Mouse (Mus musculus) MEL (cell line): ENCODE measurements around the gene Sarnp. TPM values are rescaled to one million over a fixed set of nuclear protein-coding genes. Genes with fewer than 3 reads are reported as not detected.

ENCODE experiments used
- DNase-seq: peaks from one replicate; pipeline ENCODE4 v3.0.0; 2011; ENCODE audit warnings: low read depth, low spot score
- H3K27ac ChIP-seq: 2 replicates; pipeline ENCODE4 v1.5.1; 2012; ENCODE audit warnings: low read depth, mild to moderate bottlenecking, control low read depth, low read length, moderate library complexity; ENCODE audit not compliant: control insufficient read depth
- H3K27me3 ChIP-seq, 2 experiments: fragments of 150-350 bp in 1 of 2; sonication (generic) in 1 of 2; 2 replicates each; pipeline ENCODE4 v1.6.1; 2012; ENCODE audit warnings: low read length in 2 of 2, mild to moderate bottlenecking in 2 of 2, improper control_type of control experiment in 1 of 2, moderate library complexity in 1 of 2; ENCODE audit not compliant: insufficient read depth in 2 of 2, control insufficient read depth in 1 of 2
- H3K36me3 ChIP-seq, 2 experiments: 2 replicates each; pipeline ENCODE4 v1.6.1; 2012 to 2014; ENCODE audit warnings: low read length in 2 of 2, improper control_type of control experiment in 1 of 2, inconsistent platforms in 1 of 2, mild to moderate bottlenecking in 1 of 2; ENCODE audit not compliant: insufficient read depth in 2 of 2, control insufficient read depth in 1 of 2
- H3K4me1 ChIP-seq, 2 experiments: fragments of 150-350 bp in 1 of 2; sonication (generic) in 1 of 2; 2 replicates each; pipeline ENCODE4 v1.6.1; 2012; ENCODE audit warnings: low read length in 2 of 2, improper control_type of control experiment in 1 of 2, mild to moderate bottlenecking in 1 of 2; ENCODE audit not compliant: insufficient read depth in 2 of 2, control insufficient read depth in 1 of 2
- H3K4me3 ChIP-seq, 2 experiments: fragments of 150-350 bp in 1 of 2; sonication (generic) in 1 of 2; 2 replicates each; pipeline ENCODE4 v1.5.1; 2012; ENCODE audit warnings: low read depth in 2 of 2, low read length in 2 of 2, mild to moderate bottlenecking in 2 of 2, moderate library complexity in 2 of 2, control low read depth in 1 of 2, improper control_type of control experiment in 1 of 2; ENCODE audit not compliant: control insufficient read depth in 1 of 2, insufficient read depth in 1 of 2
- H3K79me2 ChIP-seq: 2 replicates; pipeline ENCODE4 v1.6.1; 2012; ENCODE audit warnings: mild to moderate bottlenecking, low read length, moderate library complexity; ENCODE audit not compliant: control insufficient read depth, poor library complexity, insufficient read depth
- H3K9ac ChIP-seq: 2 replicates; pipeline ENCODE4 v1.6.1; 2012; ENCODE audit warnings: low read depth, mild to moderate bottlenecking, control low read depth, low read length, moderate library complexity; ENCODE audit not compliant: control insufficient read depth, poor library complexity, severe bottlenecking
- H3K9me3 ChIP-seq: fragments of 150-350 bp; sonication (generic); replicated peaks from 2 replicates; pipeline ENCODE4 v1.6.1; 2012; ENCODE audit warnings: mild to moderate bottlenecking, low read length, improper control_type of control experiment, moderate library complexity; ENCODE audit not compliant: insufficient read depth
- CTCF ChIP-seq, 3 experiments: IDR thresholded peaks in 2 of 3; conservative IDR thresholded peaks in 1 of 3; 2 replicates each; pipeline ENCODE4 v1.5.1; 2011 to 2012; ENCODE audit warnings: low read length in 3 of 3, low read depth in 2 of 3, mild to moderate bottlenecking in 2 of 3, improper control_type of control experiment in 1 of 3, inconsistent platforms in 1 of 3, mixed read lengths in 1 of 3, moderate library complexity in 1 of 3; ENCODE audit not compliant: control insufficient read depth in 1 of 3, insufficient read depth in 1 of 3, poor library complexity in 1 of 3, severe bottlenecking in 1 of 3
- E2F4 ChIP-seq: IDR thresholded peaks from 2 replicates; pipeline ENCODE4 v1.6.1; 2011; ENCODE audit warnings: low read depth, low read length, improper control_type of control experiment, borderline replicate concordance
- ELF1 ChIP-seq: IDR thresholded peaks from 2 replicates; pipeline ENCODE4 v1.6.1; 2014; ENCODE audit warnings: low read depth, mild to moderate bottlenecking, inconsistent platforms, low read length, improper control_type of control experiment, moderate library complexity
- JUND ChIP-seq: IDR thresholded peaks from 2 replicates; pipeline ENCODE4 v1.6.1; 2011; ENCODE audit warnings: low read depth, mild to moderate bottlenecking, improper control_type of control experiment, low read length
- MAFK ChIP-seq: IDR thresholded peaks from 2 replicates; pipeline ENCODE4 v1.6.1; 2011; ENCODE audit warnings: low read depth, mild to moderate bottlenecking, low read length, improper control_type of control experiment, borderline replicate concordance
- MAZ ChIP-seq: IDR thresholded peaks from 2 replicates; pipeline ENCODE4 v1.6.1; 2012; ENCODE audit warnings: low read depth, mild to moderate bottlenecking, inconsistent platforms, low read length, improper control_type of control experiment
- MXI1 ChIP-seq: IDR thresholded peaks from 2 replicates; pipeline ENCODE4 v1.6.1; 2011; ENCODE audit warnings: mild to moderate bottlenecking, low read depth, low read length, improper control_type of control experiment
- MYB ChIP-seq: IDR thresholded peaks from 2 replicates; pipeline ENCODE4 v1.6.1; 2011; ENCODE audit warnings: mild to moderate bottlenecking, low read depth, low read length, improper control_type of control experiment
- POLR2A ChIP-seq, 2 experiments: IDR thresholded peaks; 2 replicates each; pipeline ENCODE4 v1.6.1; 2011 to 2012; ENCODE audit warnings: low read length in 2 of 2, mild to moderate bottlenecking in 2 of 2, control low read depth in 1 of 2, improper control_type of control experiment in 1 of 2, low read depth in 1 of 2, moderate library complexity in 1 of 2; ENCODE audit not compliant: control insufficient read depth in 1 of 2, insufficient read depth in 1 of 2, poor library complexity in 1 of 2
- POLR2AphosphoS2 ChIP-seq: IDR thresholded peaks from 2 replicates; pipeline ENCODE4 v1.6.1; 2011; ENCODE audit warnings: low read length, improper control_type of control experiment
- POLR2AphosphoS5 ChIP-seq: IDR thresholded peaks from 2 replicates; pipeline ENCODE4 v1.6.1; 2012; ENCODE audit warnings: low read depth, borderline replicate concordance, mild to moderate bottlenecking, inconsistent platforms, low read length, moderate library complexity, mixed read lengths
- RAD21 ChIP-seq: IDR thresholded peaks from 2 replicates; pipeline ENCODE4 v1.6.1; 2011; ENCODE audit warnings: mild to moderate bottlenecking, low read depth, low read length, improper control_type of control experiment
- SMC3 ChIP-seq: IDR thresholded peaks from 2 replicates; pipeline ENCODE4 v1.6.1; 2011; ENCODE audit warnings: low read depth, low read length, improper control_type of control experiment
- UBTF ChIP-seq: IDR thresholded peaks from 2 replicates; pipeline ENCODE4 v1.6.1; 2012; ENCODE audit warnings: low read depth, mild to moderate bottlenecking, inconsistent platforms, low read length, improper control_type of control experiment, moderate library complexity, borderline replicate concordance; ENCODE audit not compliant: insufficient read depth
- USF2 ChIP-seq, 2 experiments: IDR thresholded peaks; 2 replicates each; pipeline ENCODE4 v1.6.1; 2011 to 2012; ENCODE audit warnings: improper control_type of control experiment in 2 of 2, low read length in 2 of 2, borderline replicate concordance in 1 of 2, inconsistent platforms in 1 of 2, low read depth in 1 of 2, mild to moderate bottlenecking in 1 of 2; ENCODE audit not compliant: insufficient read depth in 1 of 2
- ZMIZ1 ChIP-seq: IDR thresholded peaks from 2 replicates; pipeline ENCODE4 v1.6.1; 2012; ENCODE audit warnings: low read depth, mild to moderate bottlenecking, inconsistent platforms, low read length, improper control_type of control experiment, moderate library complexity
- polyA plus RNA-seq, 2 experiments: library from polyadenylated mRNA; stranded (reverse) in 1 of 2; unstranded in 1 of 2; fragments of >175 nt in 1 of 2; fragments of >200 nt in 1 of 2; gene quantifications; 2 replicates each; pipeline versions ENCODE4 v1.2.1 to v1.2.4; 2012; ENCODE audit warnings: low replicate concordance in 2 of 2, low read depth in 1 of 2; ENCODE audit not compliant: insufficient read length in 2 of 2, insufficient read depth in 1 of 2, missing spikeins in 1 of 2
- total RNA-seq: library from RNA; depleted of rRNA; stranded (reverse); fragments of 300-350 nt; gene quantifications from 2 replicates; pipeline ENCODE4 v1.2.3, GENCODE M21; 2012

Sarnp gene
- total and polyA plus RNA-seq, 3 experiments: 103 to 1,007 (median 189) TPM

GRCm38 (mm10) chr10:128913696-128914095, 96.6 kb downstream of the Sarnp start:
- Histone ChIP-seq H3K79me2 (no peaks in the 10 kb centered on the region), H3K9me3 (no peaks in the 10 kb centered on the region), H3K4me1 (no peaks in the 10 kb centered on the region), H3K9ac (no peak overlapping the region), H3K27me3 (peaks cover 0 to 1% of the 10 kb centered on the region in 2 experiments; a peak in 1 of 4 replicates), H3K4me3 (no peak overlapping the region), H3K36me3 (no peaks in the 10 kb centered on the region), H3K27ac (no peak overlapping the region)
- no peak for DNase-seq
- TF ChIP-seq MAZ (no peak), POLR2AphosphoS2 (no peak), MYB (no peak), SMC3 (no peak), ELF1 (no peak), UBTF (no peak), ZMIZ1 (no peak), E2F4 (no peak), CTCF (IDR thresholded peaks at IDR 0.05 in 2 of 3, conservative IDR thresholded peaks at IDR 0.05 in 1 of 3; ENCODE audit: control insufficient read depth in 1 of 3, insufficient read depth in 1 of 3, low read depth in 2 of 3, low read length in 3 of 3, poor library complexity in 1 of 3, severe bottlenecking in 1 of 3) (no peak), RAD21 (no peak), MAFK (no peak), POLR2A (IDR thresholded peaks at IDR 0.05; ENCODE audit: control insufficient read depth in 1 of 2, insufficient read depth in 1 of 2, low read depth in 1 of 2, low read length in 2 of 2, poor library complexity in 1 of 2) (no peak)

- no peak overlapping the region for H3K4me3 ChIP-seq
- TF ChIP-seq RAD21: peak; percentile 3
- peak; percentile 4 to 37 (median 28); a peak in 3 of 6 replicates for TF ChIP-seq CTCF (IDR thresholded peaks at IDR 0.05 in 2 of 3, conservative IDR thresholded peaks at IDR 0.05 in 1 of 3; ENCODE audit: control insufficient read depth in 1 of 3, insufficient read depth in 1 of 3, low read depth in 2 of 3, low read length in 3 of 3, poor library complexity in 1 of 3, severe bottlenecking in 1 of 3)
- no peak for TF ChIP-seq POLR2AphosphoS5
- H3K27me3 ChIP-seq: peaks cover 0 to 1% of the 10 kb centered on the region in 2 experiments; a peak in 1 of 4 replicates
- H3K36me3 ChIP-seq: no peaks in the 10 kb centered on the region
- H3K79me2 ChIP-seq: no peaks in the 10 kb centered on the region
- no peak for DNase-seq
- H3K4me1 ChIP-seq: no peaks in the 10 kb centered on the region
- H3K9me3 ChIP-seq: no peaks in the 10 kb centered on the region
- no peak overlapping the region for H3K9ac ChIP-seq
- no peak overlapping the region for H3K27ac ChIP-seq
Measured at GRCm38 (mm10) chr10:128915550-128915949, 98.4 kb downstream of the Sarnp start.

- Histone ChIP-seq H3K9ac (no peak overlapping the region), H3K36me3 (no peaks in the 10 kb centered on the region)
- TF ChIP-seq USF2 (IDR thresholded peaks at IDR 0.05; ENCODE audit: borderline replicate concordance in 1 of 2, insufficient read depth in 1 of 2, low read depth in 1 of 2, low read length in 2 of 2) (no peak), MAFK (no peak), RAD21 (no peak), MXI1 (no peak), JUND (no peak)
- TF ChIP-seq, all 39 proteins: peak for 0
- Histone ChIP-seq H3K4me1 (no peaks in the 10 kb centered on the region), H3K27me3 (peaks cover 0 to 1% of the 10 kb centered on the region in 2 experiments; a peak in 1 of 4 replicates), H3K9me3 (no peaks in the 10 kb centered on the region), H3K4me3 (no peak overlapping the region), H3K79me2 (no peaks in the 10 kb centered on the region), H3K27ac (no peak overlapping the region)
- DNase-seq: no peak
Measured at GRCm38 (mm10) chr10:128916665-128917064, 99.5 kb downstream of the Sarnp start.
